In genomic region chr17:25219492-25220295, GRCm38 (mm10) we compare ENCODE assay signal across 24 mouse cellular contexts. TPM values are rescaled to one million over a fixed set of nuclear protein-coding genes. Genes with fewer than 3 reads are reported as not detected.
A peak's percentile ranks its signal among the peaks of the same experiment; 100 is the strongest.
DNase-seq lines count a peak whose midpoint lies in the region; ATAC-seq lines count a peak whose summit lies in the region.
"Had no signal": no experiment of that assay in that cellular context is flagged by ENCODE, and none has a peak within 500 bp of the region (broad histone marks: within the 10 kb centered on the region; RNA-seq: fewer than 3 reads in every experiment).

No protein-coding gene starts in this region.

- no peak for ATAC-seq in megakaryocyte, adult 5-6 weeks (ENCODE audit: poor library complexity, severe bottlenecking)
- ATAC-seq in megakaryocyte progenitor cell, adult 5-6 weeks (replicated peaks; ENCODE audit: poor library complexity): no peak
- ATAC-seq: forebrain, embryonic 15.5 days; midbrain, embryonic 16.5 days had no signal

- DNase-seq in T-cell, adult 2 months (ENCODE audit: low spot score): peak; percentile 69
- DNase-seq in thymus, postnatal 0 days (ENCODE audit: low spot score): peak; percentile 66
- no peak for DNase-seq in MN1 (ENCODE audit: low spot score)
- no peak for DNase-seq in urinary bladder, adult 2 months (ENCODE audit: low spot score)
- DNase-seq: adrenal gland, postnatal 14 days; cerebellum, adult 9-10 months; gastrocnemius, postnatal 14 days; heart, adult 18-20 months; heart, postnatal 36 days; kidney, adult 2 months; lung, embryonic 14.5 days; lung, postnatal 36 days had no signal

- no peaks in the 10 kb centered on the region for H3K27me3 ChIP-seq in megakaryocyte, embryonic 14.5 days (replicated peaks)
- H3K27me3 ChIP-seq: CH12.LX; forebrain, embryonic 15.5 days; limb, embryonic 12.5 days had no signal

- H3K4me3 ChIP-seq in megakaryocyte, embryonic 14.5 days (replicated peaks): peak overlapping the region; percentile 42
- H3K4me3 ChIP-seq: forebrain, embryonic 15.5 days; heart, embryonic 13.5 days; hindbrain, embryonic 13.5 days; limb, embryonic 12.5 days; midbrain, embryonic 10.5 days; myocyte had no signal

- H3K36me3 ChIP-seq in megakaryocyte, embryonic 14.5 days (replicated peaks; ENCODE audit: low read length): peaks cover 75% of the 10 kb centered on the region

- H3K9me3 ChIP-seq in megakaryocyte, embryonic 14.5 days: no peaks in the 10 kb centered on the region
- H3K9me3 ChIP-seq: forebrain, embryonic 15.5 days; G1E; heart, embryonic 13.5 days; hindbrain, embryonic 13.5 days; limb, embryonic 12.5 days; midbrain, embryonic 10.5 days had no signal

- peaks cover 82% of the 10 kb centered on the region for H3K4me1 ChIP-seq in megakaryocyte, embryonic 14.5 days

RNA-seq across cellular contexts. Expression of gene Gnptg, which starts 20.2 kb away (rescaled TPM):
- polyA plus RNA-seq in megakaryocyte, embryonic 14.5 days (2012; ENCODE audit: insufficient read depth, low replicate concordance): 27.2 and 30.1 TPM in 2 replicates
- 17.1 and 19.0 TPM in 2 replicates for total RNA-seq in megakaryocyte, adult 5-6 weeks (2015)
- total RNA-seq in megakaryocyte, adult 5-6 weeks (2017): 12.3 and 13.0 TPM in 2 replicates
- 60.4 and 61.6 TPM in 2 replicates for polyA plus RNA-seq in thymus, postnatal 0 days (2015; fragmentation: Nextera tagmentation; extraction: Ambion mirVana)
- total RNA-seq in megakaryocyte progenitor cell, adult 5-6 weeks (2015): 24.3 and 24.4 TPM in 2 replicates
- 17.2 and 20.8 TPM in 2 replicates for total RNA-seq in megakaryocyte progenitor cell, adult 5-6 weeks (2017)
- 43.2 and 48.8 TPM in 2 replicates for polyA plus RNA-seq in urinary bladder, adult 2 months (2012; rRNA removed)

RNA-seq across cellular contexts. Expression of gene Tsr3, which starts 20.3 kb away (rescaled TPM):
- 12.5 and 25.4 TPM in 2 replicates for polyA plus RNA-seq in megakaryocyte, embryonic 14.5 days (2012; ENCODE audit: insufficient read depth, low replicate concordance)
- 7.3 and 9.2 TPM in 2 replicates for total RNA-seq in megakaryocyte, adult 5-6 weeks (2015)
- 15.0 and 22.8 TPM in 2 replicates for total RNA-seq in megakaryocyte, adult 5-6 weeks (2017)
- polyA plus RNA-seq in thymus, postnatal 0 days (2015; fragmentation: Nextera tagmentation; extraction: Ambion mirVana): 73.5 and 74.0 TPM in 2 replicates
- total RNA-seq in megakaryocyte progenitor cell, adult 5-6 weeks (2015): 14.9 and 15.2 TPM in 2 replicates
- 28.1 and 30.7 TPM in 2 replicates for total RNA-seq in megakaryocyte progenitor cell, adult 5-6 weeks (2017)
- polyA plus RNA-seq in urinary bladder, adult 2 months (2012; rRNA removed): 28.2 and 35.6 TPM in 2 replicates

RNA-seq across cellular contexts. Expression of gene Unkl, which starts 31.5 kb away (rescaled TPM):
- polyA plus RNA-seq in megakaryocyte, embryonic 14.5 days (2012; ENCODE audit: insufficient read depth, low replicate concordance): 20.2 and 51.9 TPM in 2 replicates
- 7.3 and 7.7 TPM in 2 replicates for total RNA-seq in megakaryocyte, adult 5-6 weeks (2015)
- 7.3 and 10.5 TPM in 2 replicates for total RNA-seq in megakaryocyte, adult 5-6 weeks (2017)
- polyA plus RNA-seq in thymus, postnatal 0 days (2015; fragmentation: Nextera tagmentation; extraction: Ambion mirVana): 12.4 and 13.9 TPM in 2 replicates
- total RNA-seq in megakaryocyte progenitor cell, adult 5-6 weeks (2015): 6.1 and 6.2 TPM in 2 replicates
- 7.7 and 8.2 TPM in 2 replicates for total RNA-seq in megakaryocyte progenitor cell, adult 5-6 weeks (2017)
- polyA plus RNA-seq in urinary bladder, adult 2 months (2012; rRNA removed): 15.6 and 16.4 TPM in 2 replicates

RNA-seq across cellular contexts. Expression of gene BC003965, which starts 35.3 kb away (rescaled TPM):
- 31.5 and 33.2 TPM in 2 replicates for polyA plus RNA-seq in megakaryocyte, embryonic 14.5 days (2012; ENCODE audit: insufficient read depth, low replicate concordance)
- total RNA-seq in megakaryocyte, adult 5-6 weeks (2015): 9.7 and 10.8 TPM in 2 replicates
- 2.7 and 5.9 TPM in 2 replicates for total RNA-seq in megakaryocyte, adult 5-6 weeks (2017)
- 34.4 and 34.5 TPM in 2 replicates for polyA plus RNA-seq in thymus, postnatal 0 days (2015; fragmentation: Nextera tagmentation; extraction: Ambion mirVana)
- 16.6 and 20.3 TPM in 2 replicates for total RNA-seq in megakaryocyte progenitor cell, adult 5-6 weeks (2015)
- total RNA-seq in megakaryocyte progenitor cell, adult 5-6 weeks (2017): 7.0 and 11.5 TPM in 2 replicates
- polyA plus RNA-seq in urinary bladder, adult 2 months (2012; rRNA removed): 16.5 and 20.9 TPM in 2 replicates

RNA-seq across cellular contexts. Expression of gene Baiap3, which starts 36.5 kb away (rescaled TPM):
- polyA plus RNA-seq in megakaryocyte, embryonic 14.5 days (2012; ENCODE audit: insufficient read depth, low replicate concordance): 1.7 and 2.7 TPM in 2 replicates
- 3.3 and 3.7 TPM in 2 replicates for total RNA-seq in megakaryocyte, adult 5-6 weeks (2015)
- 1.8 and 4.0 TPM in 2 replicates for total RNA-seq in megakaryocyte, adult 5-6 weeks (2017)
- polyA plus RNA-seq in thymus, postnatal 0 days (2015; fragmentation: Nextera tagmentation; extraction: Ambion mirVana): 28.9 and 32.5 TPM in 2 replicates
- total RNA-seq in megakaryocyte progenitor cell, adult 5-6 weeks (2015): 1.2 and 3.8 TPM in 2 replicates
- total RNA-seq in megakaryocyte progenitor cell, adult 5-6 weeks (2017): 3.7 and 6.1 TPM in 2 replicates
- polyA plus RNA-seq in urinary bladder, adult 2 months (2012; rRNA removed): 8.7 and 11.1 TPM in 2 replicates
- polyA plus RNA-seq: G1E had no signal

Comparison
In these comparisons a context has a peak if more than half of its experiments do, and no peak if none do; other contexts are left out.
1. DNase-seq: peak in T-cell, adult 2 months (single experiment) and thymus, postnatal 0 days (single experiment); none in MN1 (single experiment) and urinary bladder, adult 2 months (single experiment).